Mouse (Mus musculus) hindbrain, embryonic 15.5 days (tissue): ENCODE results near the gene Oasl1. TPM values are rescaled to one million over a fixed set of nuclear protein-coding genes. Genes with fewer than 3 reads are reported as not detected.
"Not testable (repeated sequence)": the region's sequence is repeated elsewhere in the genome, so short reads cannot be mapped to it uniquely, and the experiment has no call there.

Experiments used
- ATAC-seq: fragments of 200-750 bp; cut with Nextera tagmentation; 2 replicates; pipeline ENCODE4 v1.8.0; 2017; ENCODE audit warnings: low read depth, moderate number of reproducible peaks, moderate TSS enrichment; ENCODE audit not compliant: low FRiP score
- H3K27ac ChIP-seq: fragments of 300-500 bp; sonication (generic); replicated peaks from 2 replicates; pipeline ENCODE4 v1.5.1; 2015; ENCODE audit warnings: mild to moderate bottlenecking, inconsistent platforms
- H3K27me3 ChIP-seq: fragments of 300-500 bp; sonication (generic); 2 replicates; pipeline ENCODE4 v1.6.1; 2015; ENCODE audit warnings: control low read depth, inconsistent platforms
- H3K36me3 ChIP-seq: fragments of 300-500 bp; sonication (generic); 2 replicates; pipeline ENCODE4 v1.6.1; 2015; ENCODE audit warnings: control low read depth, inconsistent platforms
- H3K4me1 ChIP-seq: fragments of 300-500 bp; sonication (generic); replicated peaks from 2 replicates; pipeline ENCODE4 v1.6.1; 2015; ENCODE audit warnings: control low read depth, inconsistent platforms
- H3K4me2 ChIP-seq: fragments of 300-500 bp; sonication (generic); 2 replicates; pipeline ENCODE4 v1.6.1; 2015; ENCODE audit warnings: moderate library complexity, mild to moderate bottlenecking, inconsistent platforms
- H3K4me3 ChIP-seq: fragments of 300-500 bp; sonication (generic); 2 replicates; pipeline ENCODE4 v1.5.1; 2015; ENCODE audit warnings: mild to moderate bottlenecking, inconsistent platforms
- H3K9ac ChIP-seq: fragments of 300-500 bp; sonication (generic); 2 replicates; pipeline ENCODE4 v1.6.1; 2015; ENCODE audit warnings: inconsistent platforms
- H3K9me3 ChIP-seq: fragments of 300-500 bp; sonication (generic); 2 replicates; pipeline ENCODE4 v1.6.1; 2016; ENCODE audit warnings: control low read depth, inconsistent platforms
- WGBS: fragments of 180-500 bp; shearing (Covaris S2); methylation state at CpG from one replicate; pipeline ENCODE4 v1.1.7; 2015; 5-methylcytosine and 5-hydroxymethylcytosine counted together
- polyA plus RNA-seq: library from polyadenylated mRNA; unstranded; fragments of >200 nt; fragmentation: Nextera tagmentation; extraction: Ambion mirVana; gene quantifications from 2 replicates; pipeline ENCODE4 v1.2.1, GENCODE M21; 2015

The Oasl1 gene
- polyA plus RNA-seq, 1 experiment from 2014 or later: 0.18 TPM

DNA sequence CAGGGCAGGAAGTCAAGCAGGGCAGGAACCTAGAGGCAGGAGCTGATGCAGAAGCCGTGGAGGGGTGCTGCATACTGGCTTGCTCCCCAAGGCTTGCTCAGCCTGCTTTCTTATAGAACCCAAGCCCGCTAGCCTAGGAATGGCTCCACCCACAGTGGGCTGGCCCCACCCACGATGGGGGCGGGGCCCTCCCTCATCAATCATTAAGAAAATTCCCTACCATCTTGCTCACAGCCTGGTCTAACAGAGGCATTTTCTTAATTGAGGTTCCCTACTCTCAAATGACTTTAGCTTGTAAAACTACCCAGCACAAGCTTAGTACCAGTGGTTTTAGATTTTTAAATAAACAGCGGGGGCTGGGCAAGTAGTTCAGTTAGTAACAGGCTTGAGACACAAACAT is 8.6 kb downstream of the Oasl1 start:
- Histone ChIP-seq H3K9me3 (no peaks in the 10 kb centered on the region), H3K36me3 (no peaks in the 10 kb centered on the region), H3K27ac (no peak overlapping the region), H3K27me3 (no peaks in the 10 kb centered on the region), H3K9ac (no peak overlapping the region), H3K4me3 (no peak overlapping the region), H3K4me1 (peaks cover 5% of the 10 kb centered on the region; the same call in 1 of the 2 replicates), H3K4me2 (no peak overlapping the region)
- ATAC-seq: no peak
- 62% methylated on average over 5 of the region's 5 CpGs for WGBS

DNA sequence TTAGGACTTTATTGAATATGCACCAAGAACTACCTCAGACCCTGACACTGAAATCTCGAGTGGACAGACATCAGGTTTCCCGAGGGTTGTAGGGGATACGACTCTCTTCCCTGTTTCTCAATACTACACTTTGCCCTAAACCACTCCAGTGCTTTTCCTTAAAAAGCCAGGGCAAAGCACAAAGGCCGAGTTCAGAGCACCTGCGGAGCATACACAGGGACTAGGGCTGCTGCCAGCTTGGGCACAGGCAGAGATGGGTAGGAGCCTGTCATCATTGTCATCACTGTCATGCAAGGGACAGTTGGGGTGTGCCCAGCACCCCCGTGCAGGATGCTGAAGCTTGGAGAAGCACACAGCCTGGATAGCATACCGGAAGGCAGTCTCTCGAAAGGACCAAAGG is 10.2 kb downstream of the Oasl1 start:
- H3K9ac ChIP-seq: no peak overlapping the region
- H3K9me3 ChIP-seq: no peaks in the 10 kb centered on the region
- 83% methylated on average over 8 of the region's 8 CpGs for WGBS
- no peak overlapping the region for H3K27ac ChIP-seq
- no peaks in the 10 kb centered on the region for H3K27me3 ChIP-seq
- no peaks in the 10 kb centered on the region for H3K36me3 ChIP-seq
- H3K4me1 ChIP-seq: peaks cover 5% of the 10 kb centered on the region; the same call in 1 of the 2 replicates
- H3K4me2 ChIP-seq: no peak overlapping the region
- ATAC-seq: no peak
- H3K4me3 ChIP-seq: no peak overlapping the region

DNA sequence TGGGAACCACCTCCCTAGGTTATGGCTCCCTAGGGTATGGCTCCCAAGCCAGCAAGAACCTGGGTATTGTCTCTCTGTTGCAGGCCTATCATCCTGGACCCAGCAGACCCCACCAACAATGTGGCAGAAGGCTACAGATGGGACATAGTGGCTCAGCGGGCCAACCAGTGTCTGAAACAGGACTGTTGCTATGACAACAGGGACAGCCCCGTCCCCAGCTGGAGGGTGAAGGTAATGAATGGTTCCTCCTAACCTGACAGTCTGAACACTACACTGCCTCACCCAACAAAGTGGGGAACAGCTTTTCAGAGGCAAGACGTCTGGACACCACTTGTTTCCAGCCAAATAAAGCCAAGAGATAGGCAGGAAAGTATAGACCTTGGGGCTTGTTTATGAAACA is 12.8 kb downstream of the Oasl1 start:
- Histone ChIP-seq H3K36me3 (no peaks in the 10 kb centered on the region), H3K27ac (no peak overlapping the region), H3K4me2 (no peak overlapping the region), H3K4me1 (peaks cover 5% of the 10 kb centered on the region; the same call in 1 of the 2 replicates), H3K9ac (no peak overlapping the region), H3K9me3 (no peaks in the 10 kb centered on the region), H3K27me3 (no peaks in the 10 kb centered on the region), H3K4me3 (no peak overlapping the region)
- WGBS: 9% methylated on average over 3 of the region's 3 CpGs
- no peak for ATAC-seq

DNA sequence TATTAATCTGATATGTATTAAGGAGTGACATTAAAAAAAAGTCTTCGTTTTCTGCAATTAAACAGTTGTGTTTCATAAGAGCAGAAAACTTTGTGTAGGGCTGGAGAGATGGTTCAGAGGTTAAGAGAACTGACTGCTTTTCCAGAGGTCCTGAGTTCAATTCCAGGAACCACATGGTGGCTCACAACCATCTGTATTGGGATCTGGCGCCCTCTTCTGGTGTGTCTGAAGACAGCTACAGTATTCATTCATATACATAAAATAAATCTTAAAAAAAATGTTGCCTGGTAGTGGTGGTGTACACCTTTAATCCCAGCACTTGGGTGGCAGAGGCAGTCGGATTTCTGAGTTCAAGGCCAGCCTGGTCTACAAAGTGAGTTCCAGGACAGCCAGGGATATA is 18.1 kb downstream of the Oasl1 start:
- 58% methylated on average over 3 of the region's 3 CpGs for WGBS
- ATAC-seq, H3K9me3 ChIP-seq, H3K9ac ChIP-seq, H3K36me3 ChIP-seq, H3K27me3 ChIP-seq, H3K27ac ChIP-seq: not testable (repeated sequence)
- Histone ChIP-seq H3K4me2 (peak overlapping the region; percentile 79), H3K4me1 (peaks cover 17% of the 10 kb centered on the region), H3K4me3 (0 out of 2 replicates have a peak overlapping the region, but pooled peaks have one; percentile 92)

DNA sequence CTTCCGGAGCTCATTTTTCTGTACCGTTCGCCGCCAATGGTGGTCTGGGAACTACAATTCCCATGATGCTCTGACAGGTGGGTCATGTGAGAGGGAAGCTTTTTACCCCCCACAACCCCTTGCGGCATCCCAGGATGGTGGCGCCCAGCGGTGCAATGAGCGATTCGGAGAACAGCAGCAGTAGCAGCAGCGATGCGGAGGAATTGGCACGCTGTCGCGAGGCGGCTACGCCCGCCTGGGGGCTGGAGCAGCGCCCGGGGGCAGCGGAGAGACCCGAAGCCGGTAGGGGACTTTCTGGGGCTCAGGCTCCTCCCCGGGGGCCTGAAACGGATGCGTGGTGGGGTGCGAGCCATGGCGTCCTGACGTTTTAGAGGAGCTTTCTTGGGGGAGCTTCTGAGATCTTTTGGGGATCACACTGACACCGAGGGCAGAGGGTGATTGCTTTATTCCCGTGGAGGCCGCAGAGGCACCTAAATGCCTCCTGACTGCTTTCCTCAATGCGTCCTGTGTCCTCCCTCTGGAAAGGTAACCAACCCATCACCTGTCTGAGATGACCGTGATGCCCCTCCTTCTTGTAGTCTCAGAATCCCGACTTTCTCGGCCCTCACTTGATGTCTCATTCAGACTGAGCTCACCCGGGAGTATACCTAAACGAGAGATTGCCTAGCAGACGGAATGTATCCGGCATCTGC is 19.2 kb downstream of the Oasl1 start, which contains the start of gene 2210016L21Rik:
TSS of gene 2210016L21Rik (plus strand) at position 85 of the 692 bp plus-strand sequence.
- Histone ChIP-seq H3K9me3 (no peaks in the 10 kb centered on the region), H3K27me3 (no peaks in the 10 kb centered on the region), H3K4me2 (peak within 1 kb of the TSS; percentile 79), H3K27ac (peak within 1 kb of the TSS; percentile 95), H3K4me3 (peak within 1 kb of the TSS; percentile 92), H3K9ac (peak within 1 kb of the TSS; percentile 99), H3K36me3 (peaks cover 15% of the 10 kb centered on the region), H3K4me1 (peaks cover 17% of the 10 kb centered on the region)
- peak; percentile 92 for ATAC-seq
- 1% methylated on average over 39 of the region's 39 CpGs for WGBS

DNA sequence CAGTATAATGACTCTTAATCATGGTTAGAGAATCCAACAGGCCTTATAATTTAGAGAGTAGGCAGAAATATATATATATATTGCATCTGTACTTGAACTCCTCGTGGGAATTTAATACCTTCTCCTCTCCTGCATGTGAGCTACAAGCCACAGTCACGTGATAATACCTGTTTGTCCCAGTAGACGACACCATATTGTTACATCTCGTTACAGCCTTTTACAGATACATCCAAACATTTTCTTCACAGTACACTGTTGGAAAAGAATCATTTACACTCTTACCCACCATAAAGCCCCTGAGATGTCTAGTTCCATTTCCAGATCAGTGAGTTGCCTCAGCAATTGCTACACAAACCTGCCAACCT is 19.7 kb downstream of the Oasl1 start:
- WGBS: 30% methylated on average over 4 of the region's 4 CpGs
- ATAC-seq: no peak
- Histone ChIP-seq H3K9ac (peak overlapping the region; percentile 99), H3K4me1 (peaks cover 17% of the 10 kb centered on the region), H3K27ac (peak overlapping the region; percentile 95), H3K27me3 (no peaks in the 10 kb centered on the region), H3K36me3 (peaks cover 20% of the 10 kb centered on the region), H3K4me2 (peak overlapping the region; percentile 79), H3K9me3 (no peaks in the 10 kb centered on the region), H3K4me3 (peak overlapping the region; percentile 92)

DNA sequence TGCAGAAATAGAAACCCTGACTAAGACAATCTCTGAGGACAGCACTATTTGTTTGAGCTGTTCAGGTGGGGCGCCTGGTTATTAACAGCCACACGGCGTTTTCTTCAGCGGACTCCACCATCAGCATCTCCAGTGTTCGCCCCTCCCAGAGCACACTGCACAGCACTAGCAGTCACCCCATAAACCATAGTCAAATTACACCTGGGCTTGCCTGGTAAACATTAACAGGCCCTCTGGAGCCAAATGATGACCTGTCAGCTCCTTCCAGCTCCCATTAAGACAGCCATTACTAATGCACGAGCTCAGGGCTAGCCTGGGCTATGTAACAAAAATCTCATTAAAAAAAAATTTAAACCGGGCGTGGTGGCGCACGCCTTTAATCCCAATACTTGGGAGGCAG is 22.0 kb downstream of the Oasl1 start:
- Histone ChIP-seq H3K36me3 (peaks cover 26% of the 10 kb centered on the region), H3K4me2 (no peak overlapping the region), H3K27ac (no peak overlapping the region), H3K9ac (no peak overlapping the region), H3K27me3 (no peaks in the 10 kb centered on the region), H3K9me3 (no peaks in the 10 kb centered on the region), H3K4me3 (no peak overlapping the region), H3K4me1 (peaks cover 24% of the 10 kb centered on the region)
- no peak for ATAC-seq
- 96% methylated on average over 10 of the region's 10 CpGs for WGBS

DNA sequence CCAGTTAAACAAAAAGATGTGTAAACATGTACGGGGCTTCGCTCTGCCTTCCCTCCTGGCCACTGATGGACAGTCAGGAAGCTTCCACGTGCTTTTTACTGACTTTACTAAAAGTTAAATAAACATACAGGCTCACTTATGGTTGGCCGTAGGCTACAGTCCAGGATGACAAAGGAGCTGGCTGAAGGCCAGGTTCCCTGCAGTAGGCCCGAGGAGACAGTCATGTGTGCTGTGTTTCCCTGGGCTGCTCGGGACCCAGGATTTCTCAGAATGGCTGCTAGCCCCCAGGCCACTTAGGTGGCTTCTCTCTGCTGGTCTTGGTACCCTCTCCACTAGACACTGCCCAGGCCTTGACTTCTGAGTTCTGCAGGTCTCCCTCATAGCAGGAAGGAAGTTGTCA is 25.9 kb downstream of the Oasl1 start:
- H3K4me3 ChIP-seq: no peak overlapping the region
- H3K4me2 ChIP-seq: no peak overlapping the region
- whole genome bisulfite sequencing: 41% methylated on average over 6 of the region's 6 CpGs
- no peaks in the 10 kb centered on the region for H3K9me3 ChIP-seq
- peaks cover 26% of the 10 kb centered on the region for H3K36me3 ChIP-seq
- H3K4me1 ChIP-seq: peaks cover 9% of the 10 kb centered on the region
- ATAC-seq: no peak
- no peak overlapping the region for H3K9ac ChIP-seq
- no peaks in the 10 kb centered on the region for H3K27me3 ChIP-seq
- no peak overlapping the region for H3K27ac ChIP-seq

DNA sequence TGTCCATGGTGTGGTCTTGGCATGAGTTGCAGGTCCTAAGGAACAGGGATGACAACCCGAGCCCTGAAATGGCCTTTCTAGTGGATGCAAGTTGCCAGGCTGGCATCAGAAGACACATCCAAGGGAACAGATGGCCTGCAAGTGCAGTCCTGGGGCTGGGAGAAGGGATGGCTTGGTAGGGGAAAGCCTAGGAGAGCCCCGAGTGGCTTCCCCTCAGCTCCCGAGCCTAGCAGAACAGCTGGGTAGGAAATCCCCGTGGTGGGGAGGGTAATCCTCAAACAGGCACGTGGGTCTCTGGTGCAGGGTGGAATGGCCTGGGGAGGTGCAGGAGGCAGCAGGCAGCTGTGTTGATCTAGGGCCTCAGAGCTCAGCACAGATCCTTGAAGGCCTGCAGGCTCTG is 26.3 kb downstream of the Oasl1 start:
- Histone ChIP-seq H3K9ac (no peak overlapping the region), H3K9me3 (no peaks in the 10 kb centered on the region)
- 52% methylated on average over 5 of the region's 5 CpGs for WGBS

DNA sequence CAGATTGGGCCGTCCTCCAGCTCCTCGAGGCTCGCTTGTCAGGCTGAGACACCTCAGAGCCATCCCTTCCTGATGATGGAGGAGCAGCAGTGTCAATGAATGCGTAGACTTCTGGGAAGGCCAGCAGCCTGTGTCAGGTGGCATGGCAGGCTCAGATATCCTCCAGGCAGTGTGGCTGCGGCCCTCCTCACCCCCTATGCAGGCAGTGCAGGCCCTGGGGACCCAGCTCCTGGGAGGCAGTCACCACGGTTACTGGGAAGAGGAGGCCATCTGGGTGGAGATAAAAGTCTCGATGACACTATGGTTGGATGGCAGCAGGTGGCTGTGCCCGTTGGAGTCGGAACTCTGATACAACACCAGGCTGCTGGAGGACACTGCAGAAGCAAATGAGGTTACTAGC is 26.8 kb downstream of the Oasl1 start:
- WGBS: 73% methylated on average over 9 of the region's 9 CpGs

More for the DNA sequence above, 26.3 kb downstream of the Oasl1 start:
- H3K36me3 ChIP-seq: peaks cover 26% of the 10 kb centered on the region
- H3K4me3 ChIP-seq: no peak overlapping the region
- no peaks in the 10 kb centered on the region for H3K27me3 ChIP-seq
- no peak for ATAC-seq
- H3K4me1 ChIP-seq: 0 out of 2 replicates have a peak, but pooled peaks cover 7% of the 10 kb centered on the region
- H3K4me2 ChIP-seq: no peak overlapping the region
- no peak overlapping the region for H3K27ac ChIP-seq

DNA sequence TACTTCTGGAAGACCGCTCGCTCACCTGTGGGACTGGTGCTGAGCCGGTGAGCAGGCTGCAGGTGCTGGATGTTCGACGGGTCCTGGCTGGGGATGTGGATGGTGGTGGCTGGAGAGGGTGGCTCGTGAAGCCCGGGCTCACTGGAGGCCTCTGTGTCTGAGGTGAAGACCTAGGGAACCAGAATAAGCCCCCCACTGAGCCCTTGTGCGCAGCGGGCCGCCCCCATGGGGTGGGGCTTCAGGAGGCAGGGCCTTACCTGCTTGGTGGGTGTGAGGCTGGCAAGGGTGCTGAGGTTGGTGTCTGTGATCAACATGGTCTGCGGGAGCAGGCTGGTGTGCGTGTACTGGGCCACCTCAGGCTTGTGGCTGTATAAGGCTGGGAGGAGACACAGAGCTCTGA is 27.6 kb downstream of the Oasl1 start:
- WGBS: 68% methylated on average over 12 of the region's 12 CpGs
- Histone ChIP-seq H3K9ac (no peak overlapping the region), H3K4me1 (0 out of 2 replicates have a peak, but pooled peaks cover 7% of the 10 kb centered on the region), H3K27me3 (no peaks in the 10 kb centered on the region), H3K4me2 (no peak overlapping the region), H3K27ac (no peak overlapping the region), H3K4me3 (no peak overlapping the region), H3K9me3 (no peaks in the 10 kb centered on the region), H3K36me3 (peaks cover 24% of the 10 kb centered on the region)
- no peak for ATAC-seq

More for the DNA sequence above, 26.8 kb downstream of the Oasl1 start:
- Histone ChIP-seq H3K36me3 (peaks cover 26% of the 10 kb centered on the region), H3K4me2 (no peak overlapping the region), H3K27me3 (no peaks in the 10 kb centered on the region), H3K9me3 (no peaks in the 10 kb centered on the region), H3K27ac (no peak overlapping the region), H3K4me3 (no peak overlapping the region), H3K4me1 (0 out of 2 replicates have a peak, but pooled peaks cover 7% of the 10 kb centered on the region), H3K9ac (no peak overlapping the region)
- ATAC-seq: no peak

DNA sequence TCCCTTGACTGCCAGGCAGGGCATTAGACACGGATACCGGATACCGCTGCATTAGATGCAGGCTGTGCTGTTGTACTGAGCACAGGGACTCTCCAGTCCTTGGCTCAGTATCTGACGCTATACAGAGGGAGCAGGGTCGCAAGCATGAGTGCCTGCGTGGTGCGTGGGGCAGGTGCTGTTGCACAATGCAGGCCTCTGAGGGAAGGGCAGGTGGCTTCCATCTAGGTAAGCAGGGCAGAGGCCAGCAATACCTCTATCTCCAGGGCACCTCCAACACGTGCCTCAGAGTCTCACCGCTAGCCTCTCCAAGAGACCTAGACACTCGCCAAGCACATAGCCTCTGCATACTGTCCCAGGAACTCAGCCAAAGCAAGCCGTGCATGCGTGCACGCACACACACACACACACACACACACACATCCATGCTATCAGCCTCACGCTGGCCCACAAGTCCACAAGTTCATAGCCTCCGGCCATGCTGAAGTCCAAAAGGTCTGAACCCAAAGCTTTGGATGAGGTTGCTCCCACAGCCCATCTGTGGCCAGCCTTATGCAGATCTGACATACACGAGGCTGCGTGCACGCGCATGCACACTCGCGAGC is 28.3 kb downstream of the Oasl1 start:
- H3K27ac ChIP-seq: no peak overlapping the region
- H3K4me2 ChIP-seq: no peak overlapping the region
- H3K36me3 ChIP-seq: peaks cover 17% of the 10 kb centered on the region
- H3K9me3 ChIP-seq: no peaks in the 10 kb centered on the region
- WGBS: 83% methylated on average over 21 of the region's 21 CpGs
- no peak overlapping the region for H3K9ac ChIP-seq
- H3K4me3 ChIP-seq: no peak overlapping the region
- H3K27me3 ChIP-seq: no peaks in the 10 kb centered on the region
- 0 out of 2 replicates have a peak, but pooled peaks cover 7% of the 10 kb centered on the region for H3K4me1 ChIP-seq
- no peak for ATAC-seq
